Mouse (Mus musculus): ENCODE data around the gene Hemk1. TPM values are rescaled to one million over a fixed set of nuclear protein-coding genes. Genes with fewer than 3 reads are reported as not detected.
A peak's percentile ranks its signal among the peaks of the same experiment; 100 is the strongest.

Gene Hemk1
- 10 to 100 TPM; 27.8 to 29.1 TPM for polyA plus RNA-seq (2017; shearing (Covaris generic))

DNA sequence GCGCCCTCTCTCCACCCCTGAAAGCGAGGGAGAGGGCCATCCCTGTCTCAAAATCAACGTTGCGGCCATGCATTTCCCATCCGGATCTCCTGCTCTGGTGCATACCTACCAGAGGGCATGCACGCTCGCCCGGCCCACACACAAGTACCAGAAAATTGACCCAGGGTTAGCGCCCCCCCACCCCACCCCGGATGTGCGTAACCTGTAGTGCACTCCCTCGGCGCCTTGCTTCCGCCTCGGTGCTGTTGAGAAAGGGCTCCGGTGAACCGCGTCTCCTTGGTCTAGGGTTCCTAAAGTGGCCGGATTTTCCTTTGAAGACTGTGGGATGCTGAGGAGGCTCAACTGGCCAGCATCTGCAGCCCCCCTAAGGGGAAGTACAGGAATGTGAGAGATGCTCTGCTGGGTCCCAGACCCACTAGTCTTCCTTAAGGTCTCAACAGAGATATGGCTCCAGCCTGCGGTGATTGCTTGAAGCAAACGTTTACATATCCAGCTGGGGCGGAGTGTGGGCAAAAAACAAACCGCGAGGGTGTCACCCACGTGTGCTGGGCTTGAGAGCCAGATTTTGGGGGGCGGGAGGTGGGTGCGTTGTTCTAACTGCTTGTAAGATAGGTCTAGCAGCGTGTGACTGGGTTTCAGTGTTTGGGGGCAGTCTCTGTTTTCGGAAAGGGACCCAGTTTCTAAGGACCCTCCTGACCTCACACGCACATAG lies at the start of gene Hemk1:
Hemk1 (minus strand) TSS at position 179 of the 712 bp plus-strand sequence.
- ATAC-seq = peak; percentile 53

DNA sequence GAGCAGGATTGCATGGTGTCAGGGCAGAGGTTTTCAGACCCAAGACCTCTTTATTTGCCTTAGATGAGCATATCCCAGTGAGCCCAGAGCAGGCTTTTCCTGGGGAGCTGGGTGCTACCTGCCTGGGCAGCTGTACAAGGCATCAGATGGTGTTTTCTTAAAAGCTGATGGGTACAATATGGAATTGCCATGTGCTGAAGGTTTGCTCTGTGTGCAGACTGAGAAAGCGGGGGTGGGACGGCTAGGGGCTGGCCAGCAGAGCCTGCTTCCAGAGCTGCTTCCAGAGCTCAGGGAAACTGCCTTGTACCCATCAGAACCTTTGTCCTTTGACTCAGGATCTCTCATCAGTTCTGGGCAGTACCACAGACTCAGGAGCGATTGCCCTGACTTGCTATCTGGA lies 49.6 kb upstream of the Hemk1 start:
- no peak for ATAC-seq

GRCm38 (mm10) chr9:107386722-107387121 lies 48.6 kb upstream of the Hemk1 start:
- ATAC-seq = no peak

GRCm38 (mm10) chr9:107384396-107384795 lies 46.2 kb upstream of the Hemk1 start:
- no peak for ATAC-seq

DNA sequence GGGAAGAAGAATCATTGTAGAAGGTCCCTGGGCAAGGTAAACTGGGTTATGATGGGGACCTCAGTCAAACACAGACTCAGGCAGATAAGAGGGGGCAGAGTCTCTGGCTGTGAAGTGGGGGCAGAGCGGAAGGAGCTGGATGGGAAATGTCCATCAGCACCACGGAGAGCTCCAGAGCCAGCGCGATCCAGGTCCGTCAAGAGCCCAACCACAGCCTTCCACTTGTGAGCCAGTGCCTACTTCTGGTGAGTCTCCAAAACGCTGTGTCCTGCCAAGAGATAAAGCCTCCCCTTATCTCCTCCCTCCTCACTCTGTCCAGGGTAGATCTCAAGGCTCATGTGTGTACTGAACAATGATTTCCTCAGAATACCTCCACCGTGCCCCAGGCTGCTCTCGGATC lies 43.6 kb upstream of the Hemk1 start:
- no peak for ATAC-seq

- no peak for ATAC-seq
Observed at GRCm38 (mm10) chr9:107377961-107378512, 39.9 kb upstream of the Hemk1 start.

DNA sequence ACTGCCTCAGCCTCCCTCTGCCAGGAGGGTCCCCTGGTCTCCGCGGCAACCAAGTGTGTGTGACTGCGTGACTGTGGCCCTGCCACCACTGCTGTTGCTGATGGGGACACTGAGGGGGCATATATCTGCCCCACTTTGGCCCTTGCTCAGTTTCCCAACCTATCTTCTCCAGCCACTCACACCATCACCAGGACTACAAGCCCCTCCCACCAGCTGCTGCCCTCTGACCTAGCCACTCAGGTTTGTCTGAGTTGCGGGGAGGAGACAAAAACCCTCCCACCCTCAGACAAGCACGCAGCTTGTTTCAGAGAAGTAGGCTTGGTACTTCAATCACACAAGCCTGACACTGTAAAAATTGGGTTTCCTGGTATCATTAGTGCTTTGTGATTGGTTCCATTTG lies 37.3 kb upstream of the Hemk1 start:
- ATAC-seq = no peak

DNA sequence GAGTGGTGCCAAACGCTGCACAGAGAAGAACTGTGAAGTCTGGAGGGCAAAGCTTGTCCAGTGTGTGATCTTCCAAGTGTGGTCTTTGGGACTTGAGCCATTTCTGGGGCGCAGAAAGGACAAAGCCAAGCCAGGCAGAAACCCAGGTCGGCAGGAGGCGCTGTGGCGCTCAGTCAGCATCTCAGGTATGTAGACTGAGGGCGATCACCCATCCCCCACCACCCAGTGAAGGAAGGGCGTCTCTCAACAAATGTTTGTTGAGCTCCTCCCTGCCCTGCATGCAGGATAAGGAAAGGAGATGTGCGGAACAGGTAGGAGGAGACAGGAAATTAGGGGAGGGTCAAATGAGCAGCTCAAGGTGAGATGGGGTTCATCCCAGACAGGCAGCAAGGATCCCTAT lies 36.5 kb upstream of the Hemk1 start:
- ATAC-seq = no peak

GRCm38 (mm10) chr9:107372441-107372840 lies 34.3 kb upstream of the Hemk1 start:
- no peak for ATAC-seq

GRCm38 (mm10) chr9:107370106-107370463 lies 31.9 kb upstream of the Hemk1 start:
- no peak for ATAC-seq

GRCm38 (mm10) chr9:107369270-107370105 lies 31.3 kb upstream of the Hemk1 start:
- no peak for ATAC-seq

DNA sequence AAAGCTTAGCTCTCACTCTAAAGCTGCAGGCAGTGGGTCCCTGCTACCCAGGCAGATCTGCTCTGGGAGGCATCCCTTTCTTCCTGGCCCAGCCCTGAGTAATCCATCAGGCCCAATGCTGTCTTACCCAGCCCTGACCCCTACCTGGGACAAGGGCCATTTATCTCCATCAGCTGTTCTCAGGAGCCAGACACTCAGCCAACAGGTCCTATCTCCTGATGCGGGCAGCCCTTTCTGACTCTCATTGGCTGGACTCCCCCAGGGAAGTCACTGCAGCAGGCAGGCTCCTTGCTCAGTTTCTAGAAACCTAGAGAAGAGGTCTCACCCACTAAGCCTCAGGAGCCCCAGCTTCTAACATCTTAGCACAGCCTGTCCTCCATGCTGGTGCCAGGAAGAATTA lies 30.2 kb upstream of the Hemk1 start:
- ATAC-seq = no peak

GRCm38 (mm10) chr9:107366644-107367043 lies 28.5 kb upstream of the Hemk1 start:
- no peak for ATAC-seq

GRCm38 (mm10) chr9:107360989-107361388 lies 22.8 kb upstream of the Hemk1 start:
- ATAC-seq = no peak

DNA sequence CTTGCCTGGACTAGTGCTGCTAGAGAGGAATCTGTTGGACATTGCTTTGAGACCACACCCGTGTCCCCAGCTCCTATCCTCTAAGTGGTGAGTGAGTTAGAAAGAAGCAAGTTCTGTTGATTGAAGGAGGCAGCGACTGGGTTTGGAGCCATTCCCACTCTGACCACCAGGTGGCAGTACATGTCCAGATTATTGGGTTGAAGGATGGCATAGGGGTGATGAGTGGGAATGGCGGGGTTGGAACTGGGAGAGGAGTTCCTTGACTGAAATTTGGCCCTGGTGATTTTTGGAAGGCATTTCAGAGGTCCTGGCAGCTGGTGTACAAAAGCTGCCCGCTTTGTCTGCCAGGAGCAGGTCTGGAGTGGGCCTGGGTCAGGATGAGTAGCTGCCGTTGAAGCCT lies 19.5 kb upstream of the Hemk1 start:
- no peak for ATAC-seq

DNA sequence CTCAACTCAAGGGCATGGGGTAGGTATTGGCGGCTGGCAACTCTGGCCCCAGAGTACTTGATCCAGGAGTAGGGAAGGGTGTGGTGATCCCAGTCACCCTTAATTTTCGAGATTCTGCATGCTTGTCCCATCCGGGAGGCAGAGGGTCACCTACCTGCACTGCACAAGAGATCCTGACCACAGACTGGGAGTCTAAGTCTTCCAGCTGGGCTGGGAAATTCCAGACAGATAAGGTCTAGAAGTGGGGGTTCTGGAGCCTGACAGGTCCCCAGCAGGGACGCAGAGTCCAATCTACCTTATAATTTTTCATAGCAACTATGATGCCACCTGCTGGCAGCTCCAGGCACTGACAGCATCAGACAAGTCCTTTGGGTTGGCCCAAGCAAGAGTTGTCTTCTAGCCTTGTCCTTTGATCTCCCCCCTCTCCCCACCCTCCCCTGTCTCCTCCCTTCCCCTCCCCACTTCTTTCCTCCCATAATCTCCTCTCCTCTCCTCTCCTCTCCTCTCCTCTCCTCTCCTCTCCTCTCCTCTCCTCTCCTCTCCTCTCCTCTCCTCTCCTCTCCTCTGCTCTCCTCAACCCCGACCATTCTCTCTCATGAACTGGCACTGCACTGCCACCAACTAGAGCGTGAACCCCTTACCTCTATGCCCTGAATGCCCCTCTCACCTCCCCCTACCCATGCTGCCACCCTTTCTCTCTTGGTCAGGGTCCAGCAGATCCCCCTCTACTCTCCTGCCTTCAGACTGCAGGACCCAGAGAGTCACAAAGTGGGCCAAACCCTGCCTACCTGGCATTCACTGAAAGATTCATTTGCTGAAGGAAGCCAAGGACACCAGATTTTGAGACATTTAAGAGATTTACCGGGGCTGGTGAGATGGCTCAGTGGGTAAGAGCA lies 18.0 kb upstream of the Hemk1 start:
- peak; percentile 51 for ATAC-seq

DNA sequence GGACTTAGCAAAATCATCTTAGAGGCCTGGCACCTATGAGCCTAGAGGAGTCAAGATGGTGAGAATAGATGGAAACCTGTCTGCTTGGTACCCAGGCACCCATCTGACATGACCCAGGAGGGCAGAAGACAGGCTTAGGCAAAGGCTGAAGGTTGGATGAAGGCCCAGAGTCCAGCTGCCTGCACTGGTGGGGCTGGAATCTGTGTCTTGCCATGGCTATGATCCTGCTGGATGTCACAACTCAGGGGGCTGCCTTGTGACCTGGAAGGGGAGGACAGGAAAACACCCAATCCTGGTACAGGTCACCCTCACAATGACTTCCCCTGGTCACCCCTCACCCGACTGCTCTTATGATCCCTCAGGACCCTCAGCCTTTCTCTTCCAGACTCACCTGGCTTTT lies 16.7 kb upstream of the Hemk1 start:
- ATAC-seq = no peak

DNA sequence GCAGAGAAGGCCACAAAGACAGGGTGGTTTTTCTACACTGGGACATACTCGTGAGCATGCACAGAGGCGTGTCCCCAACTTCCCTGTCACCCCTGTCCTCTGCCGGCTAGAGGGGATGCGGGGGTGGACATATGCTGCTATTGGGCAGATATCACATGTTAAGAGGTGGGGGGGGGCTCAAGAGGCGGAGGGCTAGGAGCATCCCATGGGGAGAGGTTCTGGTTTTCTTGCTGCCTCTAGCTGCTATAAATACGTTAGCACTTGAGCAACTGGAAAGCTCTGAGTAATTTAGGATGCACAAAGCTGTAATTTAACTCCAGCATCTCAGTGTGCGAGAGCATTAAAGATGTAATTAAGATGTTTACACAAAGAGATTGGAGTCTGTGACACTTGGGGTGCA lies 11.2 kb upstream of the Hemk1 start:
- ATAC-seq = no peak

GRCm38 (mm10) chr9:107347586-107348183 lies 9.5 kb upstream of the Hemk1 start:
- ATAC-seq = no peak

- no peak for ATAC-seq
Observed at GRCm38 (mm10) chr9:107346081-107346480, 7.9 kb upstream of the Hemk1 start.

DNA sequence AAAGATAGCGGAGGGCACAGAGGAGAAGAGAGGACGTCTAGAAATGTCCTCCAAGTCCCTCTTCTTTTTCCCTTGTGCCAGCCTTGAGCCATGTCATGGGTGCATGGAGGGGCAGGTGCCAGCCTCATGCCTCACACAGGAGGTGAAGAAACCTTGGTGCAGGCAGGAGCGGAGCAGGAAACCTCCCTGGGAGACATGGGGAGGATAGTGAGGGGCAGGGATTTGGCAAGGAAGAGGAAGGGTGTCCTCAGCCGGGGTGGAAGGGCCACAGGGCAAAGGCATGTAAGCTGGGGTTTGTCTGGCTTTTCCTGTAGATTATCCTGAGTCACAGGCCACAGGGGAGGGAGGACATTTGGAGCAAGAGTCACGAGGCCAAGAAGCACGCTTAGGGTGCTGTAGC lies 5.9 kb upstream of the Hemk1 start:
- no peak for ATAC-seq
